ENCODE assay signal across 7 mouse cellular contexts in genomic region chr2:125123477-125123852, GRCm38 (mm10). TPM values are rescaled to one million over a fixed set of nuclear protein-coding genes. Genes with fewer than 3 reads are reported as not detected.
DNase-seq lines count a peak whose midpoint lies in the region; ATAC-seq and TF ChIP-seq lines count a peak whose summit lies in the region.

Myef2 (minus strand) TSS chr2:125123661.

- ATAC-seq in limb, embryonic 14.5 days (ENCODE audit: low FRiP score, low read depth), result peak; percentile 90
- peak; percentile 90 for ATAC-seq in midbrain, embryonic 16.5 days

- H3K27ac ChIP-seq in embryonic facial prominence, embryonic 10.5 days (replicated peaks), result peak within 1 kb of the TSS; percentile 100
- peak within 1 kb of the TSS; percentile 92 for H3K27ac ChIP-seq in limb, embryonic 14.5 days (replicated peaks; ENCODE audit: low read depth, low read length)
- H3K27ac ChIP-seq in midbrain, embryonic 16.5 days (ENCODE audit: low read length), result peak within 1 kb of the TSS; percentile 97
- H3K27ac ChIP-seq in spleen, adult 2 months (ENCODE audit: insufficient read depth, low read length), result peak within 1 kb of the TSS; percentile 38; the same call in 1 of the 2 replicates

- no peak for TF ChIP-seq POLR2A in limb, embryonic 14.5 days (IDR thresholded peaks at IDR 0.05; ENCODE audit: borderline replicate concordance, extremely low read depth, insufficient read depth, insufficient read length)
- TF ChIP-seq POLR2A in spleen, adult 2 months (IDR thresholded peaks at IDR 0.05; ENCODE audit: low read depth, low read length), result no peak

- H3K36me3 ChIP-seq in embryonic facial prominence, embryonic 10.5 days (replicated peaks), result peaks cover 10% of the 10 kb centered on the region
- no peaks in the 10 kb centered on the region for H3K36me3 ChIP-seq in limb, embryonic 14.5 days (ENCODE audit: control insufficient read depth, insufficient read depth, low read length)
- H3K36me3 ChIP-seq in midbrain, embryonic 16.5 days (ENCODE audit: control insufficient read depth, insufficient read depth, low read length), result no peaks in the 10 kb centered on the region
- H3K36me3 ChIP-seq in spleen, adult 2 months (ENCODE audit: control insufficient read depth, insufficient read depth, low read length), result no peaks in the 10 kb centered on the region

- H3K4me2 ChIP-seq in limb, embryonic 14.5 days (replicated peaks; ENCODE audit: low read depth, low read length, severe bottlenecking), result peak within 1 kb of the TSS; percentile 56
- H3K4me2 ChIP-seq in midbrain, embryonic 16.5 days (ENCODE audit: low read length), result peak within 1 kb of the TSS; percentile 88

- TF ChIP-seq CTCF in spleen, adult 2 months (IDR thresholded peaks at IDR 0.05; ENCODE audit: extremely low read depth, insufficient read depth, insufficient read length, insufficient replicate concordance), result no peak

- H3K9ac ChIP-seq in limb, embryonic 14.5 days (ENCODE audit: low read depth, low read length, severe bottlenecking), result peak within 1 kb of the TSS; percentile 98
- peak within 1 kb of the TSS; percentile 96 for H3K9ac ChIP-seq in midbrain, embryonic 16.5 days (ENCODE audit: low read depth, low read length)

- H3K4me3 ChIP-seq in embryonic facial prominence, embryonic 10.5 days, result peak within 1 kb of the TSS; percentile 89
- peak within 1 kb of the TSS; percentile 77 for H3K4me3 ChIP-seq in limb, embryonic 14.5 days (replicated peaks; ENCODE audit: low read length)
- peak within 1 kb of the TSS; percentile 80 for H3K4me3 ChIP-seq in midbrain, embryonic 16.5 days (ENCODE audit: low read depth, low read length)
- H3K4me3 ChIP-seq in spleen, adult 2 months (ENCODE audit: extremely low read depth, insufficient read depth, insufficient read length), result peak within 1 kb of the TSS; percentile 70

- under 1% methylated on average over 48 of the region's 48 CpGs for WGBS in embryonic facial prominence, embryonic 10.5 days
- WGBS in limb, embryonic 14.5 days, result 2% methylated on average over 19 of the region's 48 CpGs
- under 1% methylated on average over 35 of the region's 48 CpGs for WGBS in midbrain, embryonic 16.5 days
- WGBS in spleen, adult 2 months, result 1% methylated on average over 47 of the region's 48 CpGs

- H3K9me3 ChIP-seq in embryonic facial prominence, embryonic 10.5 days, result no peaks in the 10 kb centered on the region
- H3K9me3 ChIP-seq in limb, embryonic 14.5 days (ENCODE audit: control insufficient read depth, low read length), result no peaks in the 10 kb centered on the region
- H3K9me3 ChIP-seq in midbrain, embryonic 16.5 days (replicated peaks; ENCODE audit: control insufficient read depth, low read length, poor library complexity, severe bottlenecking), result no peaks in the 10 kb centered on the region

- H3K4me1 ChIP-seq in embryonic facial prominence, embryonic 10.5 days, result peaks cover 25% of the 10 kb centered on the region
- peaks cover 12% of the 10 kb centered on the region for H3K4me1 ChIP-seq in limb, embryonic 14.5 days (ENCODE audit: control insufficient read depth, insufficient read depth, low read length)
- peaks cover 26% of the 10 kb centered on the region for H3K4me1 ChIP-seq in midbrain, embryonic 16.5 days (ENCODE audit: control insufficient read depth, insufficient read depth, low read length)
- H3K4me1 ChIP-seq in spleen, adult 2 months (ENCODE audit: control insufficient read depth, insufficient read depth, insufficient read length), result no peaks in the 10 kb centered on the region; the same call in 1 of the 2 replicates

- no peaks in the 10 kb centered on the region for H3K27me3 ChIP-seq in embryonic facial prominence, embryonic 10.5 days (replicated peaks; ENCODE audit: low read depth, poor library complexity, severe bottlenecking)
- H3K27me3 ChIP-seq in limb, embryonic 14.5 days (ENCODE audit: control insufficient read depth, insufficient read depth, low read length), result no peaks in the 10 kb centered on the region
- no peaks in the 10 kb centered on the region for H3K27me3 ChIP-seq in midbrain, embryonic 16.5 days (ENCODE audit: control insufficient read depth, insufficient read depth, low read depth, low read length)
- no peaks in the 10 kb centered on the region for H3K27me3 ChIP-seq in spleen, adult 2 months (ENCODE audit: control insufficient read depth, insufficient read depth, low read length)

- DNase-seq in adrenal gland, postnatal 25 days, result peak; percentile 86
- peak; percentile 92 for DNase-seq in embryonic facial prominence, embryonic 10.5 days (ENCODE audit: low spot score)
- peak; percentile 97 for DNase-seq in heart, adult 11 months
- DNase-seq in kidney, adult 18-20 months, result peak; percentile 78
- DNase-seq in limb, embryonic 14.5 days (ENCODE audit: low spot score), result peak; percentile 75
- peak; percentile 63 to 79 for DNase-seq in spleen, adult 2 months (ENCODE audit: low read depth in 1 of 2, low spot score in 2 of 2)

RNA-seq across cellular contexts. Expression of gene Myef2, which starts in this region (rescaled TPM):
- 28.9 and 29.5 TPM in 2 replicates for total RNA-seq in adrenal gland, postnatal 25 days (2021)
- 155 and 158 TPM in 2 replicates for polyA plus RNA-seq in embryonic facial prominence, embryonic 10.5 days (2016; fragmentation: Nextera tagmentation; extraction: Ambion mirVana)
- 75.8 and 96.5 TPM in 2 replicates for polyA plus RNA-seq in limb, embryonic 14.5 days (2012; rRNA removed)
- 103 and 113 TPM in 2 replicates for polyA plus RNA-seq in limb, embryonic 14.5 days (2014; fragmentation: Nextera tagmentation; extraction: Ambion mirVana)
- 201 and 221 TPM in 2 replicates for polyA plus RNA-seq in midbrain, embryonic 16.5 days (2015; fragmentation: Nextera tagmentation; extraction: Ambion mirVana)
- 3.9 and 4.2 TPM in 2 replicates for polyA plus RNA-seq in spleen, adult 2 months (2012; rRNA removed)

Comparison
In these comparisons a context has a peak if more than half of its experiments do, and no peak if none do; other contexts are left out.
1. Peak in every context shown above with its lines: DNase-seq, ATAC-seq, H3K4me3 ChIP-seq and H3K27ac ChIP-seq.
2. RNA of gene Myef2 (polyA plus RNA-seq): 201 to 221 TPM in midbrain, embryonic 16.5 days, 155 to 158 TPM in embryonic facial prominence, embryonic 10.5 days and 75.8 to 113 TPM in limb, embryonic 14.5 days; 3.9 to 4.2 TPM in spleen, adult 2 months; every median in the first group is over 10 times any median in the second.
3. H3K27ac ChIP-seq: peak in every context shown above with its lines; median percentile 100 in embryonic facial prominence, embryonic 10.5 days; 97 in midbrain, embryonic 16.5 days; 92 in limb, embryonic 14.5 days; 38 in spleen, adult 2 months.